Mouse (Mus musculus): ENCODE measurements around the gene Ptpro.

The Ptpro gene

GRCm38 (mm10) chr6:137386344-137386743 lies 134.2 kb downstream of the Ptpro start:
- DNase-seq (ENCODE audit: low read depth, low spot score) = no peak

GRCm38 (mm10) chr6:137386935-137387334 lies 134.8 kb downstream of the Ptpro start:
- DNase-seq (ENCODE audit: low read depth, low spot score) = peak; percentile 91

- DNase-seq (ENCODE audit: low read depth, low spot score) = no peak
These were observed 143.0 kb downstream of the Ptpro start for GRCm38 (mm10) chr6:137395075-137395474.

- DNase-seq (ENCODE audit: low read depth, low spot score) = no peak
These were observed 144.1 kb downstream of the Ptpro start for GRCm38 (mm10) chr6:137396106-137396793.

- DNase-seq (ENCODE audit: low read depth, low spot score) = no peak
These were observed 145.2 kb downstream of the Ptpro start for GRCm38 (mm10) chr6:137397358-137397757.

- no peak for DNase-seq (ENCODE audit: low read depth, low spot score)
These were observed 152.1 kb downstream of the Ptpro start for GRCm38 (mm10) chr6:137404196-137404595.

GRCm38 (mm10) chr6:137405690-137406089 lies 153.6 kb downstream of the Ptpro start:
- DNase-seq (ENCODE audit: low read depth, low spot score) = no peak

- no peak for DNase-seq (ENCODE audit: low read depth, low spot score)
These were observed 158.4 kb downstream of the Ptpro start for GRCm38 (mm10) chr6:137410510-137410909.

GRCm38 (mm10) chr6:137411901-137412378 lies 159.8 kb downstream of the Ptpro start:
- DNase-seq (ENCODE audit: low read depth, low spot score) = no peak

- no peak for DNase-seq (ENCODE audit: low read depth, low spot score)
These were observed 160.9 kb downstream of the Ptpro start for GRCm38 (mm10) chr6:137413045-137413444.

GRCm38 (mm10) chr6:137414531-137415405 lies 162.6 kb downstream of the Ptpro start:
- peak; percentile 76 for DNase-seq (ENCODE audit: low read depth, low spot score)

- no peak for DNase-seq (ENCODE audit: low read depth, low spot score)
These were observed 170.7 kb downstream of the Ptpro start for GRCm38 (mm10) chr6:137422777-137423176.

- DNase-seq (ENCODE audit: low read depth, low spot score) = no peak
These were observed 171.7 kb downstream of the Ptpro start for GRCm38 (mm10) chr6:137423830-137424229.

- DNase-seq (ENCODE audit: low read depth, low spot score) = no peak
These were observed 173.6 kb downstream of the Ptpro start for GRCm38 (mm10) chr6:137425500-137426432.

- no peak for DNase-seq (ENCODE audit: low read depth, low spot score)
These were observed 181.5 kb downstream of the Ptpro start for GRCm38 (mm10) chr6:137433521-137434137.

GRCm38 (mm10) chr6:137437486-137437885 lies 185.4 kb downstream of the Ptpro start:
- no peak for DNase-seq (ENCODE audit: low read depth, low spot score)

GRCm38 (mm10) chr6:137437902-137438580 lies 185.9 kb downstream of the Ptpro start:
- DNase-seq (ENCODE audit: low read depth, low spot score) = peak; percentile 17

- DNase-seq (ENCODE audit: low read depth, low spot score) = peak; percentile 10
These were observed 188.7 kb downstream of the Ptpro start for GRCm38 (mm10) chr6:137440559-137441486.

GRCm38 (mm10) chr6:137443089-137443488 lies 191.0 kb downstream of the Ptpro start:
- no peak for DNase-seq (ENCODE audit: low read depth, low spot score)

Data from R1 (cell line).